In the genomic region with DNA sequence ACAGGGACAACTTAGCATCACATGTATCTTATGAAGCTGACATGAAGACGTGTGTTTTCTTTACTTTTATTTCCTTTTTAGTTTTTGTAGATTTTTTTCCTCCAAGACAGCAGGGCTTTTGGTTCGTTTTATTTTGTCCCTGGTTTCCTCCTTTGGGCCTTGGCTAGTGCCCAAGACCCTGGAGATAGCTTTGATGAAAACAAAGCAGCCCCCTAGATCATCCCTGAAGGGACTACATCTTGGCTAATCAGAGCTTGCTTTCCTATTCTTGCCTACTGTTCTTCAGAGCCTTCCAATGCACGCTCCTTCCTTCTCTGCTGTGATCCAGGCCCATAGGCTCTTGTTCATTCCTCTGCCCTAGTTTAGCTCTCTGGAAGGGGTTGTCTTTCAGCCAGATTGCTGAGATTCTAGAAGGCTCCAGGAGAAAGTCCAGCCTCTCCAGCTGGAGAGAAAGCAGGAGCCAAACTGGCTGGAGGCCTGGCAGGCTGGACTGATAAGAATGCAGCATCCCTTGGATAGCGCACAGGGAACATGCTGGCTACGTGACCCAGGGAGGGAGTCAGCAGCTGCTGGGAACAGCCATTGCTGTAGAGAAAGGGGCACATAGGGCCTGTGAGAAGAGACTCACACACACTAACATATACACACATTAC, we compare ENCODE assay signal across 10 mouse cellular contexts. TPM values are rescaled to one million over a fixed set of nuclear protein-coding genes. Genes with fewer than 3 reads are reported as not detected.
DNase-seq lines count a peak whose midpoint lies in the region; ATAC-seq lines count a peak whose summit lies in the region.
"Had no signal": no experiment of that assay in that cellular context is flagged by ENCODE, and none has a peak within 500 bp of the region (broad histone marks: within the 10 kb centered on the region; RNA-seq: fewer than 3 reads in every experiment).

No protein-coding gene starts in this region.

- H3K9ac ChIP-seq in limb, embryonic 13.5 days = no peak overlapping the region
- H3K9ac ChIP-seq: neural tube, embryonic 12.5 days had no signal

- ATAC-seq in limb, embryonic 13.5 days (ENCODE audit: low FRiP score, low read depth) = no peak
- no peak for ATAC-seq in granulocyte monocyte progenitor cell, adult 5-6 weeks (replicated peaks; ENCODE audit: poor library complexity, severe bottlenecking)
- ATAC-seq: Patski had no signal

- H3K27ac ChIP-seq in limb, embryonic 13.5 days = 0 out of 2 replicates have a peak overlapping the region, but pooled peaks have one; percentile 0
- H3K27ac ChIP-seq in limb, embryonic 10.5 days = no peak overlapping the region
- H3K27ac ChIP-seq: neural tube, embryonic 12.5 days had no signal

- 0 out of 2 replicates have a peak, but pooled peaks cover 2% of the 10 kb centered on the region for H3K4me1 ChIP-seq in limb, embryonic 13.5 days
- peaks cover 20% of the 10 kb centered on the region for H3K4me1 ChIP-seq in limb, embryonic 10.5 days
- H3K4me1 ChIP-seq: neural tube, embryonic 12.5 days had no signal

- no peaks in the 10 kb centered on the region for H3K9me3 ChIP-seq in limb, embryonic 13.5 days
- no peaks in the 10 kb centered on the region for H3K9me3 ChIP-seq in limb, embryonic 10.5 days (replicated peaks)
- H3K9me3 ChIP-seq: neural tube, embryonic 12.5 days had no signal

- H3K27me3 ChIP-seq in limb, embryonic 13.5 days = no peaks in the 10 kb centered on the region
- no peaks in the 10 kb centered on the region for H3K27me3 ChIP-seq in limb, embryonic 10.5 days (ENCODE audit: low read depth, poor library complexity, severe bottlenecking)
- H3K27me3 ChIP-seq: neural tube, embryonic 12.5 days; Patski had no signal

- 73% methylated on average over 5 of the region's 5 CpGs for WGBS in limb, embryonic 13.5 days
- 75% methylated on average over 5 of the region's 5 CpGs for WGBS in limb, embryonic 10.5 days

- H3K36me3 ChIP-seq in limb, embryonic 13.5 days = no peaks in the 10 kb centered on the region
- H3K36me3 ChIP-seq in limb, embryonic 10.5 days = no peaks in the 10 kb centered on the region
- H3K36me3 ChIP-seq: neural tube, embryonic 12.5 days had no signal

- no peak overlapping the region for H3K4me2 ChIP-seq in limb, embryonic 13.5 days (replicated peaks)
- H3K4me2 ChIP-seq: neural tube, embryonic 12.5 days had no signal

- no peak for DNase-seq in limb, embryonic 10.5 days (ENCODE audit: low spot score)
- peak; percentile 86 for DNase-seq in cerebellum, adult 11 months
- peak; percentile 61 to 83 for DNase-seq in gastrocnemius, postnatal 4 days (ENCODE audit: low spot score in 2 of 2)
- peak; percentile 71 to 84 for DNase-seq in kidney, adult 8-10 months
- DNase-seq in lung, postnatal 14 days = peak; percentile 76
- no peak for DNase-seq in thymus, postnatal 10 days (ENCODE audit: low spot score in 2 of 2)

- H3K4me3 ChIP-seq in limb, embryonic 13.5 days = no peak overlapping the region
- H3K4me3 ChIP-seq in limb, embryonic 10.5 days = no peak overlapping the region
- H3K4me3 ChIP-seq: neural tube, embryonic 12.5 days had no signal

RNA-seq across cellular contexts. Expression of gene G0s2, which starts 42.8 kb away (rescaled TPM):
- 18.7 and 19.3 TPM in 2 replicates for polyA plus RNA-seq in limb, embryonic 13.5 days (2015; fragmentation: Nextera tagmentation; extraction: Ambion mirVana)
- 4.6 and 6.3 TPM in 2 replicates for polyA plus RNA-seq in limb, embryonic 10.5 days (2016; fragmentation: Nextera tagmentation; extraction: Ambion mirVana)
- 10 to 100 TPM; 45.2 to 61.4 TPM for total RNA-seq in gastrocnemius, postnatal 4 days (2021)
- total RNA-seq in granulocyte monocyte progenitor cell, adult 5-6 weeks (2014; fragmentation: Nextera tagmentation) = 1.8 and 2.3 TPM in 2 replicates
- 7.5 and 20.4 TPM in 2 replicates for total RNA-seq in granulocyte monocyte progenitor cell, adult 5-6 weeks (2017)
- polyA plus RNA-seq: Patski had no signal

RNA-seq across cellular contexts. Expression of gene Hsd11b1, which starts 52.0 kb away (rescaled TPM):
- polyA plus RNA-seq in limb, embryonic 13.5 days (2015; fragmentation: Nextera tagmentation; extraction: Ambion mirVana) = 0.86 and 1.3 TPM in 2 replicates
- polyA plus RNA-seq in limb, embryonic 10.5 days (2016; fragmentation: Nextera tagmentation; extraction: Ambion mirVana) = not detected in 2 replicates
- 1 to 10 TPM; 3.7 to 3.9 TPM for total RNA-seq in gastrocnemius, postnatal 4 days (2021)
- 19.3 and 43.7 TPM in 2 replicates for total RNA-seq in granulocyte monocyte progenitor cell, adult 5-6 weeks (2014; fragmentation: Nextera tagmentation)
- total RNA-seq in granulocyte monocyte progenitor cell, adult 5-6 weeks (2017) = 27.4 and 31.4 TPM in 2 replicates
- polyA plus RNA-seq: neural tube, embryonic 12.5 days had no signal

RNA-seq across cellular contexts. Expression of gene Camk1g, which starts 54.3 kb away (rescaled TPM):
- polyA plus RNA-seq in limb, embryonic 13.5 days (2015; fragmentation: Nextera tagmentation; extraction: Ambion mirVana) = 15.5 and 16.0 TPM in 2 replicates
- 8.2 and 13.2 TPM in 2 replicates for polyA plus RNA-seq in limb, embryonic 10.5 days (2016; fragmentation: Nextera tagmentation; extraction: Ambion mirVana)
- 1 to 10 TPM; 1.0 to 1.2 TPM for total RNA-seq in gastrocnemius, postnatal 4 days (2021)
- total RNA-seq in granulocyte monocyte progenitor cell, adult 5-6 weeks (2014; fragmentation: Nextera tagmentation) = not detected in 2 replicates
- not detected in 2 replicates for total RNA-seq in granulocyte monocyte progenitor cell, adult 5-6 weeks (2017)

Comparison
In these comparisons a context has a peak if more than half of its experiments do, and no peak if none do; other contexts are left out.
1. DNase-seq: peak in cerebellum, adult 11 months (single experiment), gastrocnemius, postnatal 4 days (2 of 2), kidney, adult 8-10 months (2 of 2) and lung, postnatal 14 days (single experiment); none in limb, embryonic 10.5 days (single experiment) and thymus, postnatal 10 days (0 of 2).
2. RNA of gene Hsd11b1, which starts 52.0 kb away (total RNA-seq): 19.3 to 43.7 TPM in granulocyte monocyte progenitor cell, adult 5-6 weeks; 3.7 to 3.9 TPM in gastrocnemius, postnatal 4 days; every median in the first group is over 4 times any median in the second.